Mouse (Mus musculus) gastrocnemius, adult 8-10 months (tissue): Measurements from ENCODE around the gene Foxk1. TPM values are rescaled to one million over a fixed set of nuclear protein-coding genes. Genes with fewer than 3 reads are reported as not detected.

Source experiments
- DNase-seq, 2 experiments: peaks; one replicate each; pipeline ENCODE4 v3.0.0; 2022; ENCODE audit warnings: low spot score in 2 of 2
- total RNA-seq, 4 experiments: library from RNA; stranded (reverse); gene quantifications; 2 replicates each; pipeline ENCODE4 v1.2.4; 2022

The Foxk1 gene
- total RNA-seq = 10 to 100 TPM; 15.6 to 20.9 (median 17.7) TPM

DNA sequence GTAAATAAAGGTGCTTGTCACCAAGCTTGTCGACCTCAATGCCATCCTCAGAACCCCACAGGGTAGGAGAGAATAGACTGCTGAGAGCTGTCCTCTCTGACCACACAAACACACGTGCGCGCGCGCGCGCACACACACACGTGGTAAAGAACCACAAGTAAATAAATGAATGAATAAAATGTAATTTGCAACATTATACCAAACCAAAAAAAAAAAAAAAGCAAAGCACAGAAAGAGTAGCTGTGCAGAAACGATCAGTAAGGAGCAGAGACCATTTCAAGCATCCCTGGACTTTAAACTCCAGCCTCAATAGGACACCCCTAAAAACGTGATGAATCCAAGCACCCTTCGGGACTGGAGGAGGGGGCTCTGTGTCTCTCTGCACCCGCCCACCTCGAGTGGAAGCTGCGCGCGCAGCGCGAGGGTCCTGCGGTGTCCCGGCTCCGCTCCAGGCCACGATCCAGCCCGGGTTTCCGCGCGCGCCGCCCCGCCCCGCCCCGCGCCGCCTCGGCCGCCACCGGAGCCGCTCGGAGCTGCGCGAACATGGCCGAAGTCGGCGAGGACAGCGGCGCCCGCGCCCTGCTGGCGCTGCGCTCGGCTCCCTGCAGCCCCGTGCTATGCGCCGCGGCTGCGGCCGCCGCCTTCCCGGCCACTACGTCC, at the start of gene Foxk1:
Gene Foxk1, plus strand, starts transcription at position 517 of the 660 bp plus-strand sequence.
- DNase-seq = peak; percentile 87 to 89

DNA sequence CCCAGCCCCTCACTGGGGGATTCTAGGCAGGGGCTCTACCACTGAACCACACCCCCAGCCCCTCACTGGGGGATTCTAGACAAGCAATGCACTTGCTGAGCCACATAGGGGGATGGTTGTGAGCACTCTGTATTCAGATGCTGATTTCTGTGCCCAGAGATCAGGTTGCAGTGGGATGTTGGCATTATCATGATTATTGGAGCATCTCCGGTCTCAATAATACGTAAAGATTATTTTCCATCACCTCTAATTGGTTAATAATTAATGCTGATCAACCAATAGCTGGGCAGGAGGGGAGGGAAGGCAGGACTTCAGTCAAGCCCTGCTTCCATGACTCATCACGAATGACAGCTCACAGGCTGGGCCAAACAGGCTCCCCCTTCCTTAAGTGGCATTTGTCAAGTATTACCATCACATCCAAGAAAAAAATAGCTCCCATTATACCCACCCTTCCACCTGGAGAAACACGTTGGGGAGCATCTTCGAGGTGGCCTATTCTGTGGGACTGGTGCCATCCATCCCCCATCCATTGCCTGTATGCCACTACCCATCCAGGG, 48.9 kb upstream of the Foxk1 start:
- no peak for DNase-seq

DNA sequence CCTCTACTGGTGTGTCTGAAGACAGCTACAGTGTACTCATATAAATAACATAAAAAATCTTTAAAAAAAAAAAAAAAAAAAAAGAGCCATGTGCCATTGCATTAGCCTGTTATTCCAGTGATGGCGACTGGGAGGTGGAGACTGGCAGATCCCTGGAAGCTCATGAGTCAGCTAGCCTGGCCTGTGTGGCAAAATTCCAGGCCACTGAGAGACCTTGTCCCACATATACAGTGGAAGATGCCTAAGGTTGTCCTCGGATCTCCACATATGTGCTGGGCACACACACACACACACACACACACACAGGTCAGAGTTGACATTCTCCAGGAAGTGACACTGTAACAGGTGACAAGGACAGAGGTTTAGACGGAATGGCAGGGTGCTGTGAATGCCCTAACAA, 46.2 kb upstream of the Foxk1 start:
- no peak for DNase-seq

DNA sequence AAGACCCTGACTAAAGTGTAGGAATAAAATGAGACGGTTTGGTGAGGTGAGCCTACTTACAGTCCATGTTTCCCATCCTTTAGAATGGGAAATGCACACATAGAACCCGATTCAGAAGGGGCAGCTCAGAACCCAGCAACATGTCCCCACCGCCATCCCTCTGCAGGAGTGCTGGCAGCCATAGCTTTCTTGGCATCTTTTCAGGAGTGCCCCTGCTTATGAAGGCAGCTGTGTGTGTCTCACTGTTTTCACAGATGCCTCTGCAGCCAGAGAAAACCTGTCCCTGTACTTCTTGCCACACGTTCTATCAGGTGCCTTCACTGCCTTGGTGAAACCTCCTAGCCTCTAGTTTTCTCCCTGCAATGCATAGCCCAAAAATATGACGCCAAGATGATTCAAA, 40.1 kb upstream of the Foxk1 start:
- DNase-seq = no peak

DNA sequence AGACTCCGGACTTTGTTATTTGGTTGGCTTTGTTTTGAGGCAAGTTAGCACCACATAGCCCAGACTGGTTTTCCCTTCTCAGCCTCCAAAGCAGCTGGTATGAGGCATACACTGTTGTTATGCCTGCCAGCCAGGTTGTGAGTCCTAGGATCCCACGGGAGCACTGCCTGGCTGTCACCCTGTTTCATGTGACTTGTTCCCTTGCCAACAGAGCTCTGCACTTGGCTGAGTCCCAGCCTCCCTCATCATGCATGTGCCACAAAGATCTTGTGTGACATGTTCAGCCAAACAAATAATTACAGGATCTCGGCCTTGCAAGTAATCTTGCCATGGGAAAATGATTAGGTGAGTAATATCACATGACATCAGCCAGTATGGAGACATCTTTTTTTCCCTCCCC, 38.4 kb upstream of the Foxk1 start:
- no peak for DNase-seq

DNA sequence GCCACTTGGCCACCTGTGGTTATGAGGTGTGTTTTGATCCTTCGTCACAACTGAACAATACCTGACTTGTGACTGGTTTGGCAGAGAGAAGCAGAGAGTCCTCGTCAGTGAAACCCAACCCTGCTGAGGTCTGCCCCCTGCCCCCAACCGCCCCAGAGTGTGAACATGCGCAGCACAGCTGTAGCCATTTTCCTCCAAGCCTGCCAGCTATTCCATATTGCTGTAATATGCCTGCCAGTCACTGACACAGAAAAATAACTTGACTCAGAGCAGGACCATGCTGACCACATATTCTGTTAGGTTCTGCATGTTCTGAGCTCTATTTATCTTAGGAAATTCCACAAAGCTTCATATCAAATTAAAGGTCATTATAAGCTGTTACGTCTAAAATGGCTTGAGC, 37.2 kb upstream of the Foxk1 start:
- DNase-seq = no peak

DNA sequence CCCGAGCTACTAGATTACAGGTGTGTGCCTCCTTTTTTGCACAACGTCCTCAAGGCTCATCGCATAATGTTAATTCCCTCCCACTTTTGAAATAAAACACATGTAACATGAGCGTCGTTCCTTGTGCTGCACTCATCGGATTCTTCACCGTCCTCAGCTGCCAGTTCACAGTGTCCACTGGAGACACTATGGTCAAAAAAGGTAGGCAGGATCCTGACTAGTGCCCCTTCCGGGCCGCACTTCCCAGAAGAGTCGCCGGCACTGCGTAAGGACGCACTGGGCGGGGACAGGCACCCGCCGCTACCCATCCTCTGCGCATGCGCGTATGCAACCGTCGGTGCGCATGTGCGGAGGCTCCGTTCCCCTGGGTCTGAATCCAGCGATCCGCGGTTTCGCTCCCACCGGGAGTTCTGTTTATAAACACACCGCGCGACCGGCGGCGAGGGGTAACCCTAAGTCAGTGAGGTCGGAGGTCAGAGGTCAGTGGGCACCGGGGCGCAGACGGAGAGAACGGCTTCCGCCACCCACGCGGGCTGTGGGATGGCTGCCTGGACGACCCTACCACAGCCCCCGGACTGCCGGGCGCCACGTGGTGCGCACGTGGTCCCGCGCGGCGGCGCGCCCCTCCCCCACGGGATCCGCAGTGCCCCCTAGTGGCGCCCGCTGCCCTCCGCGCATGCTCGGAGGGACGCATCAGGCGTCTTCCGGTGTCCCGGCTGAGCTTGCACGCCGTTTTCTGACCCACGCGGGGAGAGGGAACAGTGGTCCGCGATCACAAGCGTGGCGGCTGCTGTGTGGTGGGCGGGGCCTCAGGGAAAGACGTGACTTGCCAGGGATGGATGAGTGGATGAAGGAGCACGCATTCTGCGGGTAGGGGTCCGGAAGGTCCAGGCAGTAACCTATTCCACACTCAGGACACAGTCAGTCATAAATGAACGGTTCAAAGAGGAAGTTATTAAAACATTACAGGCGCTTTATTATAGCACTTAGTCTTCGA, 33.9 kb upstream of the Foxk1 start:
- peak; percentile 97 to 99 for DNase-seq

DNA sequence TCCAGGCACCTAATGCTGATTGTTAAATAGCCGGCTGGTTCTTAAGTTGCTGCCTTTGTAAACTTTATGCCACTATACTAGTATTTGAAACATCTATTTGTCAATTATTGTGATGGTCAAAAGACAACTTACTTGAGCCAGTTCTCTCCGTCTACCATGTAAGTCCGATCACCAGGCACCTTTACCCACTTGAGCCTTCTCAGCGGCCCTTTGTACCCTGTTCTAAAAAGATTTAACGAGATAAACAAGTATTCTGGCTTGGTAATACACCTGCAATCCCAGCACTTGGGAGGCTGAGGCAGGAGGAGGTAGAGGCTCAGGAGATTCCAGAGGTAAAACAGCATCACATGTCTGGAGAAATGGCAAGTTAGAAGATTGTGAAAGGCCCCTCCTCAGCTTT, 33.2 kb upstream of the Foxk1 start:
- no peak for DNase-seq

DNA sequence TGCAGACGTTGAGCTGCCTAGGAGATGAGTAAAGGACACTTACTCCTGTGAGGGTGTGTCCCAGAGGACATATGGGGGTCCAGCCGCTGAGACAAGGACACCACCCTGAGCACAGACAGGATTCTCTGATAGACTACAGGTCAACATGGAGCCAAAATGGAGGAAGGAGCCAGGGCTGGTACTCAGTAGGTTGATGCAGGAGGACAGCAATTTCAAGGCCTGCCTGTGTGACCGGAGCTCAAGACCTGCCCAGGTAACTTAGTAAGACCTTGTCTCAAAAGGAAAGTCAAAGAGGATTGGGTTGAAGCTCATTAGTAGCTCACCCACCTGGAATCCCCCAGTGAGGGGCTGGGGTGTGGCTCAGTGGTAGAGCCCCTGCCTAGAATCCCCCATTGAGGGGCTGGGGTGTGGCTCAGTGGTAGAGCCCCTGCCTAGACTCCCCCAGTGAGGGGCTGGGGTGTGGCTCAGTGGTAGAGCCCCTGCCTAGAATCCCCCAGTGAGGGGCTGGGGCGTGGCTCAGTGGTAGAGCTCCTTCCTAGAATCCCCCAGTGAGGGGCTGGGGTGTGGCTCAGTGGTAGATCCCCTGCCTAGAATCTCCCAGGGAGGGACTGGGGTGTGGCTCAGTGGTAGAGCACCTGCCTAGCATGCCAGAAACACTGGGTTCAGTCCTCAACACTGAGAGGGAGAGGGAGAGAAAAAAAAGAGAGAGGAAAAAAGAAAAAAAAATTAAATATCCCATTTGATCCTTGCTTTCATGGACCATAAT, 30.7 kb upstream of the Foxk1 start:
- no peak for DNase-seq

DNA sequence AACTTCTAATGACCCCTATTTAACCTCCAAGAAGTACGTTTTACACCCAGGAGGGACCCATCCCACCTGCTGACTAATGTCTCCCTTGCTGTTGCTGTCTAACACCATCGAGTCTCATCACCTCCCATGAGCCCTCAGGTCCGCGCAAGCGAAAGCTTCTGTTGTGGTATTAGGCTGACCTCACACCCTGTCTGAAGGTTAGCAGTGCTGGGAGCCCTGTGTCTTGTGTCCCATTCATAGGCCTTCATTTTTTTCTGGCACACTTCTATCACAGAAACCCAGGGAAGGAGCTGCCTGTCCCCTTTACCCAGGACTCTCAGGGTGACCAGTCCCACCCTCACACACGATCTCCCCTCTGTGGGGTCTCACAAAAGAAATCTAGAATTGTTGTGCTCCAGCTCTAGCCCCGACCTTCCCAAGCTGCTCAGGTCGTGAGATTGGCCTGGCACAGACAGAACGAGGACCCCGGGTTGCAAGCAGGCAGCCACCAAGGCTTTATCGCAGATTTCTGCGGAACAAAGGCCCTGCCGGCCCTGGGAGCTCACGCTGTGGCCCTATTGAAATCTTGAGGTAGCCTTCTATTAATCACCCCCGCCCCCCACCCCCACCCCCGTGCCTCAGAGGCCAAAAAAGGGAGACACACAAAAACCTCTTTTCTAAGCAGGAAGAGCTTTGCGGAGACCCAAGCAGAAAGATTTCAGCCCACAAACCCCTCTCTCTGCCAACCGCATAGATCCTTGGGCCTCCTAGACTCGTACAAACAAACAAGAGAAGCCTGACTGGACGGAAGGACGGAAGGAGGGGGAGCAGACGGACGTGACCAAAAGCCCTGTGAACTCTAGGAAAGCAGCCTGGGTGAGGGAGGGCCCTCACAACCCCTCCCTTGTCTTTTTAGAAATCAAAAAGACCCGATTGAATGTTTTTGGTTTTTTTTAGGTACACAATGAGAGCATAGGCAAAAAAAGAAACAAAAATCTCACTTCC, 29.8 kb upstream of the Foxk1 start:
- no peak for DNase-seq

DNA sequence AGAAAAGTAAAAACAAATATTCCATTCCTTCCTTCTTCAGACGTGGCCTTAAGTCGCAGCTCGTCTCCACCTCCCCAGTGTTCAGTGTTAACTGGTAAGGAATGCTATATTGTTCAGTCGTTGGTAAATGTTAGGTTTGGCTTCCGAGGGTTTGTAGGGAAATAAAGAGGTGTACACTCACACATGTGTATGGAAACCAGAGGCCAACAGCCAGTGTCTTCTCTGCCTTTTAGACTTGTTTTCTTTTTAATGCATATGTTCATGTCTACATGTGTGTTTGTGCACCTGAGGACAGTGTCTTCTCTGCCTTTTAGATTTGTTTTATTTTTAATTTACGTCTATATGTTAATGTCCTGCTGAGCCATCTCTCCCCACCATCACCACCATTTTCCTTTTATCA, 29.1 kb upstream of the Foxk1 start:
- no peak for DNase-seq

DNA sequence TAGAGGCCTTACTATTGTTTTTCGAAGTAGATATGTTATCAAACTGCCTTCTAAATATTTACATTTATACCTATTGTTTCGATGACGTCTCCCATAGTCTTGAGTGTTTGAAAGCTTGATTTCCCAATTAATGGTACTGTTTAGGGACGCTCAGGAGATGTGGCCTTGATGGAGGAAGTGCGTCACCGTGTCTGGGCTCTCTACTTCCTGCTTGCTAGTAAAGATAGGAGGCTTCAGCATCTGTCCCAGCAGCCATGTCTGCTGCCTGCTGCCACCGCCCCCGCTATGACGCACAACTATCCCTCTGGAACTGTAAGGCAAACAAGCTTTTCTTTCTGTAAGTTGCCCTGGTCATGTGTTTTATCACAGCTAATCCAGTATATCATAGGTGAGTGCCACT, 27.0 kb upstream of the Foxk1 start:
- DNase-seq = no peak

DNA sequence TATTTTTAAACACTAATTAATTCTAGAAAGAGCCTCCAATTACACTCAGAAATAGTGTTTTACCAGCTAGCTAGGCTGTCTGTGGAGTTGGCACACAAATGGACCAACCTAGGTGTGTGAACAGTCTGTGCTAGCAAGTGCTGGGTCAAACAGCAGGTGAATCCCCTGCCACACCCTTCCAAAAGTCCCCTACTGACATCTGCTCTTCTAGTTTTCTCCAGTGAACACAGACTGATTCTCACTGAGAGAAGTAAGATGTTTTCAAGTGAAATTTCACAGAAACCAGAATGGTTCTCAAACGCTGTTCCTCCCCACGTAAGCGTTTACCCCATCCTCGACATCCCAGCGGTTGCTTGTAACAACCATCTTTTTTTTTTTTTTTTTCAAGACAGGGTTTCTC, 25.7 kb upstream of the Foxk1 start:
- DNase-seq = no peak

DNA sequence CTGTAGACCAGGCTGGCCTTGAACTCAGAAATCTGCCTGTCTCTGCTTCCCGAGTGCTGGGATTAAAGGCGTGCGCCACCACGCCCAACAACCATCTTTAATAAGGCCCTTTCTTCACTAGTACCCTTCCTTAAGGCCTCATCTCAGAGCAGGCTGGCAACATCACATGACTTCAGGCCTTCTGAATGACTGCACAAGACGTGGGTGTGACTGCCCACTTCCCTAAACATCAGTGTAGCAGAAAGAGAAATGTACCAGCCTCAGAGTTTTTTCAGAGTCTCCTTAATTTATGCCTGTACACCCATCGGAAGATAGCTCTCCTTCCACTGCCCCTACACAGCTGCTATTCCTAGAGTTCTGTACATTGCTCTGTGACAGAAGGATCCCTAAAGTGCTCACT, 25.2 kb upstream of the Foxk1 start:
- DNase-seq = no peak

DNA sequence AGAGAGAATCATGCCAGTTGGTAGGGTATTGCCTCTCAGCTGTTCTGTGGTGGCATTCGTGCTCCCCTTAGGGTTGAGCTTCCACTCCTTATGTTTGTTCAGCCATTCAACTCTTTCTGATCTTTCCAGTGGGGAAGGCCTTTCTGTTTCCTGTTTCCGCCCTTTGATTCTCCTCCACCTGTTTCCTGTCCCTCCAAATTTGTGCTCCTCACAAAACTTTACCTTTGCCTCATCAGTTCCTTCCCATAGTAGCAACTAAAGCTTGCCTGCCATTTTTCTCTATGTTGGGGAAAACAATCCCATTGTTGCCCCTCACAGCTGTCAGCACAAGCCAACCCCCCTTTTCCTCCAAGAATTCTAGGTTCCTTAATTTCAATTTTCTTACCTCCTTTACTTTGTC, 23.2 kb upstream of the Foxk1 start:
- DNase-seq = no peak

DNA sequence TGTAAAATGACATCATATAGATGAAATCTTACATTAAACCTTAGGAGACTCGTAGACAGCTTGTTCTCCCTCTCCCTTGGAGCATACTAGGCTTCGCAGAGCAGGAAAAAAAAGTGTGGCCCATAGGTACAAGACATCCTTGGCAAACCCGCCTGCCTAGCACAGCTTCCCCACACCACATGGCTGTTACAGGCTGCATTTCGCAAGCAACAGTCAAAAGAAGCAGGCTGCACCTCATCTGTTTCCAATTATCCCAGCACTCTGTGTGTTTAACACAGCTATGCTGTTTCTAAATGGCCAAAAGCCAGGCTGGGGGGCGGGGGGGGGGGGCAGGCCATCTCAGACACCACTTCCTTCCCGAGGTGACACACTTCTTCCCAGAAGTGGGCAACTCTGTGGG, 20.8 kb upstream of the Foxk1 start:
- no peak for DNase-seq

DNA sequence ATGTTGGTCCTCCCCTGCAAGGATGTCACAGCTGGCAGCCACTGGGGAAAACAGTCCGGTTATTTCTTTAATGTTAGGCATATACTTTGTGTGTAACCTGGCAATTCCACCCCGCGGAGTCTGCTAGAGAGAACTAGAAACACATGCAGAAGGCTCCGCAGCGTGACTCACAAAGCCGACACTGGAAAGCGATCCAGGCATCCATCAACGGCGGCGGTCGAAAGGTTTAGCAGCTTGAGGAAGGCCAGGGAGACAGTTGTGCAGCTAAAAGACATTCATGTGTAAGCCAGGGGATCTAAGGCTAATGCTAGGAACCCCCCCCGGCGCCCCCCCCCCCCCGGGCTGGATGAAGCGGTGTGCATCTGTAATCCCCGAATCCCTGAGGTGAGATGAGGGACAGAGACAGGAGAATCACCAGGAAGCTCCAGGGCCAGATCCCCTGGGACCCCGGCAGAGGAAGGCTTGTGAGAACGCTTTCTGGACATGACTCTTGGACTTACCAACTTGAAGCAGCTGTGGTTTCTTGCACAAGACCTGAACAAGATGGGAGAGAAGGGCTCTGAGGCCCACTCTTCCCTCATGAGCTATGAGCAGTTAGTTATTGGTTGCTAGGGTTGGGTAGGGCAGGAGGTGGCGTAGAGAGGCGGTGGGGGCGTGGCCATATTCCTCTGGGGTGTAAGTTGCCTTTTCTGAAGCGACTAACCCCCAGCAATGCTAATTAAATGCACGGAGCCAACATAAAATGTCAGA, 16.2 kb upstream of the Foxk1 start:
- peak in 1 of 2 experiments; percentile 32 for DNase-seq

DNA sequence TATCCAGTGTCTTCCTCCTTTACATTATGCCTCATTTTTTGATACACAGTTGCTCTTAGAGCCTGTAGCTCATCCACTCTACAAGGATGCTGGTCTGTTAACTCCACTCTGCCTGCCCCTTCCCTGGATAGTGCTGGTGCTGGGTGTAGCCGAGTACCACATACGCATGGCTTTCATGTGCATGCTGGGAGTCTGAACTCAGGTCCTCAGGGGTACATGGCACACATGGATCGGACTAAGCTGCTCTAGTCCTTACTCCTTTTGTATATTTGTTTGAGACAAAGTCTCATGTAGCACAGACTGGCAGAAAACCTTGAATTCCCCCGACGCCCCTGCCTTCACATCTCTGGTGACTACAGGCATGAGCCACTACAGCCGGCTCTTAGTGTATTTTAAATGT, 15.0 kb upstream of the Foxk1 start:
- DNase-seq = no peak

DNA sequence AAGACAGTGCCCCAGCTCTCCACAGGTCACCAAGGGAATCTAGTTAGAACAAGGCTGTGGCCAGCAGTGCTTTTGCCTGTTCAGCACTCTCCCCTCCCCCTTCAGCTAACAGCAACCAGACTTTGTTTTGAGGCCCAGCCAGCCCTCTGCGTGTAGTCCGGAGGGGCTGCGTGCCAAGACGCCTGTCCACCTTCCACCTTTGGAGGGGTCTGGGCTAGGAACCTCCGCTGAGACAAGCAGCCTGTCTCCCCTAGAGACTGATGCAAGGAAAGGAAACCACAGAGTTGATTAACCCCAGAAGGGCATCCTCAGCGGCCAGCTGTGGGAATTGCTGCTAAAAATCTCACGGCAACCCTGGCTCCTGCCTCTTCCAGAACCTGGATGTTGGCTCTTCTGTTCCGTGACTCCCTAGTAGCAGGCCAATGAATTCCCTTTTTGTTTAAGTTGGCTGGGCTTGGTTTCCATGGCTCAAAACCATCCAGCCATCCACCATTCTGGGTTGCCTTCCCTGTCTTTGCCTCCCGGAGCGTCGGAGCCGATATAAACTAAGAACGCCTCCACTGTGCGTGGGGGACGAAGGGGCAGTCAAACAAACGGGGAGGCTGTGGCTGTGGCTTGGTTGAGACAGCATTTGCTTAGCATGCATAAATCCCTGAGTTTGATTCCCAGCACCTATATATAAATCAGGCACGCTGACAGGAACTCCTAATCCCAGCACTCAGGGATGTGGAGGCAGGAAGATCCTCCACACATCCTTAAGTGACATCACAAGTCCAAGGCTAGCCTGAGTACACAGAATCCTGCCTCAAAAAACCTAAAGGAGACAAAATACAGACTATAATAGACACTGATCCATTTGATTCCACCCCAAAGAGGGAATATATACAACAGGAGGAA, 14.3 kb upstream of the Foxk1 start:
- DNase-seq = no peak
